ENCODE assay signal across 29 mouse cellular contexts in genomic region chr3:55612023-55612422, GRCm38 (mm10).
DNase-seq lines count a peak whose midpoint lies in the region; ATAC-seq and TF ChIP-seq lines count a peak whose summit lies in the region.
"Had no signal": no experiment of that assay in that cellular context is flagged by ENCODE, and none has a peak within 500 bp of the region (broad histone marks: within the 10 kb centered on the region; RNA-seq: fewer than 3 reads in every experiment).

No protein-coding gene starts in this region.

- no peak overlapping the region for H3K4me2 ChIP-seq in heart, embryonic 11.5 days
- no peak overlapping the region for H3K4me2 ChIP-seq in midbrain, postnatal 0 days (ENCODE audit: low read depth, low read length, poor library complexity, severe bottlenecking)
- H3K4me2 ChIP-seq: forebrain, embryonic 12.5 days; heart, embryonic 12.5 days; intestine, embryonic 15.5 days; midbrain, embryonic 13.5 days had no signal

- no peak for TF ChIP-seq CTCF in midbrain, postnatal 0 days (IDR thresholded peaks at IDR 0.05)

- no peaks in the 10 kb centered on the region for H3K36me3 ChIP-seq in heart, embryonic 11.5 days (ENCODE audit: control insufficient read depth, insufficient read depth, low read length)
- no peaks in the 10 kb centered on the region for H3K36me3 ChIP-seq in midbrain, embryonic 10.5 days
- no peaks in the 10 kb centered on the region for H3K36me3 ChIP-seq in midbrain, postnatal 0 days (ENCODE audit: insufficient read depth, low read length)
- H3K36me3 ChIP-seq in limb, embryonic 10.5 days = no peaks in the 10 kb centered on the region
- H3K36me3 ChIP-seq: forebrain, embryonic 12.5 days; heart, embryonic 12.5 days; intestine, embryonic 15.5 days; midbrain, embryonic 13.5 days had no signal

- 49% methylated on average over 5 of the region's 5 CpGs for WGBS in heart, embryonic 11.5 days (ENCODE audit: insufficient replicate concordance)
- 68% methylated on average over 5 of the region's 5 CpGs for WGBS in midbrain, embryonic 10.5 days
- 73% methylated on average over 5 of the region's 5 CpGs for WGBS in midbrain, postnatal 0 days
- 70% methylated on average over 5 of the region's 5 CpGs for WGBS in limb, embryonic 10.5 days

- H3K27ac ChIP-seq in heart, embryonic 11.5 days (ENCODE audit: low read depth, low read length) = no peak overlapping the region
- H3K27ac ChIP-seq in midbrain, embryonic 10.5 days (replicated peaks) = peak overlapping the region; percentile 68
- no peak overlapping the region for H3K27ac ChIP-seq in midbrain, postnatal 0 days (ENCODE audit: low read depth, low read length)
- H3K27ac ChIP-seq in limb, embryonic 10.5 days = peak overlapping the region; percentile 84
- H3K27ac ChIP-seq: forebrain, embryonic 12.5 days; hindbrain, postnatal 0 days; intestine, embryonic 15.5 days; liver, embryonic 14.5 days; midbrain, embryonic 13.5 days had no signal

- H3K9ac ChIP-seq in heart, embryonic 11.5 days (ENCODE audit: low read depth, low read length) = no peak overlapping the region
- H3K9ac ChIP-seq in midbrain, postnatal 0 days (replicated peaks; ENCODE audit: low read length, poor library complexity, severe bottlenecking) = no peak overlapping the region
- H3K9ac ChIP-seq: forebrain, embryonic 12.5 days; heart, embryonic 12.5 days; intestine, embryonic 15.5 days; liver, embryonic 14.5 days; midbrain, embryonic 13.5 days had no signal

- no peak overlapping the region for H3K4me3 ChIP-seq in heart, embryonic 11.5 days (ENCODE audit: low read depth, low read length)
- no peak overlapping the region for H3K4me3 ChIP-seq in midbrain, embryonic 10.5 days
- H3K4me3 ChIP-seq in midbrain, postnatal 0 days (ENCODE audit: low read depth, low read length) = no peak overlapping the region
- no peak overlapping the region for H3K4me3 ChIP-seq in limb, embryonic 10.5 days
- H3K4me3 ChIP-seq: erythroblast, embryonic 14.5 days; forebrain, embryonic 12.5 days; heart, embryonic 12.5 days; intestine, embryonic 15.5 days; megakaryocyte, embryonic 14.5 days; midbrain, embryonic 13.5 days had no signal

- no peak for ATAC-seq in heart, embryonic 11.5 days (replicated peaks; ENCODE audit: insufficient number of reproducible peaks, low FRiP score, low TSS enrichment)
- no peak for ATAC-seq in midbrain, postnatal 0 days (ENCODE audit: low FRiP score)
- ATAC-seq: hindbrain, postnatal 0 days; intestine, embryonic 15.5 days; midbrain, embryonic 13.5 days; Patski had no signal

- no peaks in the 10 kb centered on the region for H3K9me3 ChIP-seq in heart, embryonic 11.5 days (replicated peaks; ENCODE audit: control insufficient read depth, low read length)
- H3K9me3 ChIP-seq in midbrain, embryonic 10.5 days (replicated peaks) = no peaks in the 10 kb centered on the region
- H3K9me3 ChIP-seq in midbrain, postnatal 0 days (ENCODE audit: low read length) = no peaks in the 10 kb centered on the region
- no peaks in the 10 kb centered on the region for H3K9me3 ChIP-seq in limb, embryonic 10.5 days (replicated peaks)
- H3K9me3 ChIP-seq: forebrain, embryonic 12.5 days; heart, embryonic 12.5 days; intestine, embryonic 15.5 days; midbrain, embryonic 13.5 days had no signal

- no peaks in the 10 kb centered on the region for H3K4me1 ChIP-seq in heart, embryonic 11.5 days (ENCODE audit: control insufficient read depth, insufficient read depth, low read length)
- H3K4me1 ChIP-seq in midbrain, embryonic 10.5 days = peaks cover 14% of the 10 kb centered on the region
- no peaks in the 10 kb centered on the region for H3K4me1 ChIP-seq in midbrain, postnatal 0 days (ENCODE audit: insufficient read depth, low read length)
- H3K4me1 ChIP-seq in limb, embryonic 10.5 days = peaks cover 30% of the 10 kb centered on the region
- H3K4me1 ChIP-seq: forebrain, embryonic 12.5 days; heart, embryonic 12.5 days had no signal

- no peaks in the 10 kb centered on the region for H3K27me3 ChIP-seq in heart, embryonic 11.5 days (ENCODE audit: control insufficient read depth, insufficient read depth, low read length)
- no peaks in the 10 kb centered on the region for H3K27me3 ChIP-seq in midbrain, embryonic 10.5 days (ENCODE audit: low read depth, poor library complexity, severe bottlenecking)
- no peaks in the 10 kb centered on the region for H3K27me3 ChIP-seq in midbrain, postnatal 0 days (ENCODE audit: insufficient read depth, low read length)
- H3K27me3 ChIP-seq in limb, embryonic 10.5 days (ENCODE audit: low read depth, poor library complexity, severe bottlenecking) = no peaks in the 10 kb centered on the region
- H3K27me3 ChIP-seq: forebrain, embryonic 12.5 days; heart, embryonic 12.5 days; intestine, embryonic 15.5 days; midbrain, embryonic 13.5 days; Patski had no signal

- peak; percentile 72 for DNase-seq in heart, adult 11 months
- DNase-seq in midbrain, embryonic 10.5 days (ENCODE audit: low spot score) = no peak
- no peak for DNase-seq in midbrain, postnatal 0 days (ENCODE audit: low spot score)
- no peak for DNase-seq in limb, embryonic 10.5 days (ENCODE audit: low spot score)
- DNase-seq in retina, postnatal 1 day = no peak
- no peak for DNase-seq in layer of hippocampus, postnatal 36 days
- no peak for DNase-seq in spleen, postnatal 4 days (ENCODE audit: low spot score in 2 of 2)
- DNase-seq: adrenal gland, postnatal 10 days; cerebellum, adult 11 months; cerebellum, adult 9-10 months; gastrocnemius, postnatal 25 days; heart, adult 18-20 months; heart, postnatal 4 days; kidney, adult 9 months; kidney, postnatal 10 days; liver; lung, postnatal 4 days; right cerebral cortex, postnatal 14 days; thymus, postnatal 14 days had no signal

Comparison
In these comparisons a context has a peak if more than half of its experiments do, and no peak if none do; other contexts are left out.
1. H3K27ac ChIP-seq: peak in midbrain, embryonic 10.5 days (single experiment) and limb, embryonic 10.5 days (single experiment); none in heart, embryonic 11.5 days (single experiment) and midbrain, postnatal 0 days (single experiment).